Mouse (Mus musculus): ENCODE data around the gene Gpm6a. TPM values are rescaled to one million over a fixed set of nuclear protein-coding genes. Genes with fewer than 3 reads are reported as not detected.

The Gpm6a gene
- polyA plus RNA-seq, 1 experiment from 2014 or later: 2.4 TPM

DNA sequence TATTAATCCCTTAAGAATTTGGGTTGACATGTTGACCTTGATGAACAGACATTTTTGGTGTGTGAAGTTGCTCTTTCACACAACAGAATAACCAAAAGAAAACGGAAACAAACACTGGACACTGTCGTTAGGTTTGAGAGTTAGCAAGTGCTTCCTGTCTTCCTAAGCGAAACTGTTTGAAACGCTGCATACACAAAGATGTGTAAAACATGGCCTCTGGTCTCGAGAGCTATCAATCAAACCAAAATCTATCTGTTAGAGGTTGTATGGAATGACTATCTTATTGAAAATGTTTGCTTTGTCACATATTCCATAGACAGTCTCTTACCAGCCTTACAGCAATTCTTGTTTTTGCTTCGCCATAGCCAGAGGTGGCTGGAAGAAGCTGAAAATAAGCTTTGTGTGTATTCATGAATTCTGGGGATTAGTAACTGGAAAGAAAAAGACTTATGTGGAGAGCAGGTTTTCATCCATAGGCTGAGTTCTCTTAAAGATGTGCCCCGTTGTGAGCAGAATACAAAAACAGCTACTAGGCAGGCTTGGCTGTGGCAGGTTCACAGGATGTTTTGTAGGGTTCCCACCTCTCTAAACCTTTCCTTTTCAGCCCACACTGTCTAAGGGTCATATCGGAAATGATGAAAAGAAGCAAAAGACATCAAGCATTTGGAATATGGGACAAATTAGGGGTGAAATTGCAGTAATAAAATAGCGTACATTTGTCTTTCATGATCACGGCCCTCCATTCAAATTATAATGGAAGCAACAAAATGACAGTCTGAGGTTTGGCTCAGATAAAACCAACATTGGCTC lies 71.4 kb downstream of the Gpm6a start:
- H3K4me2 ChIP-seq (ENCODE audit: low read depth, severe bottlenecking): no peak overlapping the region
- H3K4me3 ChIP-seq (ENCODE audit: low read depth, low read length): no peak overlapping the region
- no peaks in the 10 kb centered on the region for H3K9me3 ChIP-seq (ENCODE audit: control insufficient read depth, low read length)
- no peaks in the 10 kb centered on the region for H3K27me3 ChIP-seq (ENCODE audit: control insufficient read depth, insufficient read depth, low read length)
- no peaks in the 10 kb centered on the region for H3K36me3 ChIP-seq (ENCODE audit: control insufficient read depth, insufficient read depth, low read length)
- H3K27ac ChIP-seq (replicated peaks; ENCODE audit: low read depth, low read length): no peak overlapping the region
- no peak overlapping the region for H3K9ac ChIP-seq (ENCODE audit: low read length)
- 72% methylated on average over 10 of the region's 10 CpGs for WGBS
- no peak for DNase-seq (ENCODE audit: low spot score)
- H3K4me1 ChIP-seq (ENCODE audit: control insufficient read depth, insufficient read depth, low read length): no peaks in the 10 kb centered on the region
- ATAC-seq (ENCODE audit: insufficient number of reproducible peaks, low FRiP score, low TSS enrichment, low read depth): no peak

GRCm38 (mm10) chr8:55026661-55027000 lies 72.0 kb downstream of the Gpm6a start:
- H3K4me1 ChIP-seq (ENCODE audit: control insufficient read depth, insufficient read depth, low read length): no peaks in the 10 kb centered on the region
- DNase-seq (ENCODE audit: low spot score) (no peak), ATAC-seq (ENCODE audit: insufficient number of reproducible peaks, low FRiP score, low TSS enrichment, low read depth) (no peak)
- H3K4me2 ChIP-seq (ENCODE audit: low read depth, severe bottlenecking): no peak overlapping the region
- 79% methylated on average over 2 of the region's 2 CpGs for WGBS
- H3K36me3 ChIP-seq (ENCODE audit: control insufficient read depth, insufficient read depth, low read length): no peaks in the 10 kb centered on the region
- no peaks in the 10 kb centered on the region for H3K9me3 ChIP-seq (ENCODE audit: control insufficient read depth, low read length)
- H3K9ac ChIP-seq (ENCODE audit: low read length): no peak overlapping the region
- no peak overlapping the region for H3K4me3 ChIP-seq (ENCODE audit: low read depth, low read length)
- no peaks in the 10 kb centered on the region for H3K27me3 ChIP-seq (ENCODE audit: control insufficient read depth, insufficient read depth, low read length)
- no peak overlapping the region for H3K27ac ChIP-seq (replicated peaks; ENCODE audit: low read depth, low read length)

GRCm38 (mm10) chr8:55028371-55028770 lies 73.7 kb downstream of the Gpm6a start:
- DNase-seq (ENCODE audit: low spot score) (no peak), ATAC-seq (ENCODE audit: insufficient number of reproducible peaks, low FRiP score, low TSS enrichment, low read depth) (no peak)
- H3K9ac ChIP-seq (ENCODE audit: low read length): no peak overlapping the region
- no peaks in the 10 kb centered on the region for H3K27me3 ChIP-seq (ENCODE audit: control insufficient read depth, insufficient read depth, low read length)
- 74% methylated on average over 2 of the region's 2 CpGs for WGBS
- no peak overlapping the region for H3K4me2 ChIP-seq (ENCODE audit: low read depth, severe bottlenecking)
- H3K36me3 ChIP-seq (ENCODE audit: control insufficient read depth, insufficient read depth, low read length): no peaks in the 10 kb centered on the region
- H3K4me1 ChIP-seq (ENCODE audit: control insufficient read depth, insufficient read depth, low read length): no peaks in the 10 kb centered on the region
- no peak overlapping the region for H3K4me3 ChIP-seq (ENCODE audit: low read depth, low read length)
- H3K9me3 ChIP-seq (ENCODE audit: control insufficient read depth, low read length): no peaks in the 10 kb centered on the region
- H3K27ac ChIP-seq (replicated peaks; ENCODE audit: low read depth, low read length): no peak overlapping the region

GRCm38 (mm10) chr8:55031099-55031498 lies 76.5 kb downstream of the Gpm6a start:
- Histone ChIP-seq H3K4me3 (ENCODE audit: low read depth, low read length) (no peak overlapping the region), H3K27ac (replicated peaks; ENCODE audit: low read depth, low read length) (no peak overlapping the region), H3K9ac (ENCODE audit: low read length) (no peak overlapping the region), H3K36me3 (ENCODE audit: control insufficient read depth, insufficient read depth, low read length) (no peaks in the 10 kb centered on the region), H3K9me3 (ENCODE audit: control insufficient read depth, low read length) (no peaks in the 10 kb centered on the region), H3K4me2 (ENCODE audit: low read depth, severe bottlenecking) (no peak overlapping the region), H3K4me1 (ENCODE audit: control insufficient read depth, insufficient read depth, low read length) (no peaks in the 10 kb centered on the region), H3K27me3 (ENCODE audit: control insufficient read depth, insufficient read depth, low read length) (no peaks in the 10 kb centered on the region)
- no peak for DNase-seq (ENCODE audit: low spot score)
- no peak for ATAC-seq (ENCODE audit: insufficient number of reproducible peaks, low FRiP score, low TSS enrichment, low read depth)

- no peak overlapping the region for H3K27ac ChIP-seq (replicated peaks; ENCODE audit: low read depth, low read length)
- no peak for DNase-seq (ENCODE audit: low spot score)
These were observed 79.7 kb downstream of the Gpm6a start for GRCm38 (mm10) chr8:55034309-55034708.

DNA sequence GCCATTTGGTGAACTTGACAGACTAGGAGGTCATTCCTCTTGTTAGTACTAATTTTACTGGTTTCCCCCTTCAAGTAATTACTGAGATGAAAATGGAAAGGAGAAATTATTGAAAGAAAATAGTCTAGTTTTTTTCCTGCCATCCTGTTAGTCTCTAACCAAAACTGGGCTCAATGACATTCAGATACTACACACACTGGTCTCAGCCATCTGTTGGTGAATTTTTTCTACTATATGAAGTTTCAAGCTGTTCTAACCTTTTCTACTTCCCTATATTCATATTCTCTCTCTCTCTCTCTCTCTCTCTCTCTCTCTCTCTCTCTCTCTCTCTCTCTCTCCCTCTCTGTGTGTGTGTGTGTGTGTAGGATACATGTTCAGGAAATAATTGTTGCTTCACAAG lies 80.8 kb downstream of the Gpm6a start:
- Histone ChIP-seq H3K4me1 (ENCODE audit: control insufficient read depth, insufficient read depth, low read length) (no peaks in the 10 kb centered on the region), H3K4me2 (ENCODE audit: low read depth, severe bottlenecking) (no peak overlapping the region), H3K9ac (ENCODE audit: low read length) (no peak overlapping the region), H3K9me3 (ENCODE audit: control insufficient read depth, low read length) (no peaks in the 10 kb centered on the region), H3K27me3 (ENCODE audit: control insufficient read depth, insufficient read depth, low read length) (no peaks in the 10 kb centered on the region), H3K4me3 (ENCODE audit: low read depth, low read length) (no peak overlapping the region), H3K27ac (replicated peaks; ENCODE audit: low read depth, low read length) (no peak overlapping the region), H3K36me3 (ENCODE audit: control insufficient read depth, insufficient read depth, low read length) (no peaks in the 10 kb centered on the region)
- DNase-seq (ENCODE audit: low spot score) (no peak), ATAC-seq (ENCODE audit: insufficient number of reproducible peaks, low FRiP score, low TSS enrichment, low read depth) (no peak)

More at GRCm38 (mm10) chr8:55034309-55034708, 79.7 kb downstream of the Gpm6a start:
- no peaks in the 10 kb centered on the region for H3K27me3 ChIP-seq (ENCODE audit: control insufficient read depth, insufficient read depth, low read length)
- H3K4me1 ChIP-seq (ENCODE audit: control insufficient read depth, insufficient read depth, low read length): no peaks in the 10 kb centered on the region
- H3K9ac ChIP-seq (ENCODE audit: low read length): no peak overlapping the region
- H3K9me3 ChIP-seq (ENCODE audit: control insufficient read depth, low read length): no peaks in the 10 kb centered on the region
- 7% methylated on average over 1 of the region's 1 CpGs for WGBS
- no peak overlapping the region for H3K4me2 ChIP-seq (ENCODE audit: low read depth, severe bottlenecking)
- H3K4me3 ChIP-seq (ENCODE audit: low read depth, low read length): no peak overlapping the region
- ATAC-seq (ENCODE audit: insufficient number of reproducible peaks, low FRiP score, low TSS enrichment, low read depth): no peak
- no peaks in the 10 kb centered on the region for H3K36me3 ChIP-seq (ENCODE audit: control insufficient read depth, insufficient read depth, low read length)

GRCm38 (mm10) chr8:55042955-55043354 lies 88.3 kb downstream of the Gpm6a start:
- Histone ChIP-seq H3K27ac (replicated peaks; ENCODE audit: low read depth, low read length) (no peak overlapping the region), H3K9me3 (ENCODE audit: control insufficient read depth, low read length) (no peaks in the 10 kb centered on the region), H3K4me3 (ENCODE audit: low read depth, low read length) (no peak overlapping the region), H3K9ac (ENCODE audit: low read length) (no peak overlapping the region), H3K4me1 (ENCODE audit: control insufficient read depth, insufficient read depth, low read length) (no peaks in the 10 kb centered on the region), H3K36me3 (ENCODE audit: control insufficient read depth, insufficient read depth, low read length) (no peaks in the 10 kb centered on the region), H3K27me3 (ENCODE audit: control insufficient read depth, insufficient read depth, low read length) (no peaks in the 10 kb centered on the region), H3K4me2 (ENCODE audit: low read depth, severe bottlenecking) (no peak overlapping the region)
- ATAC-seq (ENCODE audit: insufficient number of reproducible peaks, low FRiP score, low TSS enrichment, low read depth) (no peak), DNase-seq (ENCODE audit: low spot score) (no peak)
- 62% methylated on average over 1 of the region's 1 CpGs for WGBS

- no peak for ATAC-seq (ENCODE audit: insufficient number of reproducible peaks, low FRiP score, low TSS enrichment, low read depth)
These were observed 93.8 kb downstream of the Gpm6a start for GRCm38 (mm10) chr8:55048396-55048795.

DNA sequence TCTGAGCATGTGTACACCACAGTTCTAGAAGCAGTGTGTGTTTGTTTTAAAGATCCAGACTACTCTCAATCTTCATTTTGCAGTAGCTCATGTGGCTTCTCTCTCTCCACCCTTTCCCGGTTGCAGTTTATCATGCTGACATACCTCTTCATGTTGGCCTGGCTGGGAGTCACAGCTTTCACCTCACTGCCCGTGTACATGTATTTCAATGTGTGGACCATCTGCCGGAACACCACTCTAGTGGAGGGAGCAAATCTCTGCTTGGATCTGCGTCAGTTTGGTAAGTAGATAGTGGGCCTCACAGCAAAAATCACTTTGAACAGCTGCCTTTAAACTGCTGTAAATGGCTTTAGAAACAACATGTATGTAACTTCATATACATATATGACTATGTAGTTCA lies 95.3 kb downstream of the Gpm6a start:
- Histone ChIP-seq H3K4me3 (ENCODE audit: low read depth, low read length) (no peak overlapping the region), H3K9ac (ENCODE audit: low read length) (no peak overlapping the region), H3K4me1 (ENCODE audit: control insufficient read depth, insufficient read depth, low read length) (no peaks in the 10 kb centered on the region), H3K4me2 (ENCODE audit: low read depth, severe bottlenecking) (no peak overlapping the region), H3K36me3 (ENCODE audit: control insufficient read depth, insufficient read depth, low read length) (no peaks in the 10 kb centered on the region), H3K9me3 (ENCODE audit: control insufficient read depth, low read length) (no peaks in the 10 kb centered on the region), H3K27me3 (ENCODE audit: control insufficient read depth, insufficient read depth, low read length) (no peaks in the 10 kb centered on the region), H3K27ac (replicated peaks; ENCODE audit: low read depth, low read length) (no peak overlapping the region)
- DNase-seq (ENCODE audit: low spot score) (no peak), ATAC-seq (ENCODE audit: insufficient number of reproducible peaks, low FRiP score, low TSS enrichment, low read depth) (no peak)
- WGBS: 82% methylated on average over 4 of the region's 4 CpGs

More at GRCm38 (mm10) chr8:55048396-55048795, 93.8 kb downstream of the Gpm6a start:
- Histone ChIP-seq H3K27me3 (ENCODE audit: control insufficient read depth, insufficient read depth, low read length) (no peaks in the 10 kb centered on the region), H3K9me3 (ENCODE audit: control insufficient read depth, low read length) (no peaks in the 10 kb centered on the region), H3K36me3 (ENCODE audit: control insufficient read depth, insufficient read depth, low read length) (no peaks in the 10 kb centered on the region), H3K9ac (ENCODE audit: low read length) (no peak overlapping the region), H3K4me1 (ENCODE audit: control insufficient read depth, insufficient read depth, low read length) (no peaks in the 10 kb centered on the region), H3K4me3 (ENCODE audit: low read depth, low read length) (no peak overlapping the region), H3K4me2 (ENCODE audit: low read depth, severe bottlenecking) (no peak overlapping the region), H3K27ac (replicated peaks; ENCODE audit: low read depth, low read length) (no peak overlapping the region)
- WGBS: 88% methylated on average over 3 of the region's 3 CpGs
- no peak for DNase-seq (ENCODE audit: low spot score)

Data from limb, embryonic 11.5 days (tissue).